Mouse (Mus musculus) embryo, embryonic 10 days (tissue): ENCODE data around the gene Mis18a.
A peak's percentile ranks its signal among the peaks of the same experiment; 100 is the strongest.

ENCODE experiments used
- DNase-seq: peaks from one replicate; pipeline ENCODE4 v3.0.0-alpha.2; 2015; ENCODE audit warnings: low spot score

Gene Mis18a

DNA sequence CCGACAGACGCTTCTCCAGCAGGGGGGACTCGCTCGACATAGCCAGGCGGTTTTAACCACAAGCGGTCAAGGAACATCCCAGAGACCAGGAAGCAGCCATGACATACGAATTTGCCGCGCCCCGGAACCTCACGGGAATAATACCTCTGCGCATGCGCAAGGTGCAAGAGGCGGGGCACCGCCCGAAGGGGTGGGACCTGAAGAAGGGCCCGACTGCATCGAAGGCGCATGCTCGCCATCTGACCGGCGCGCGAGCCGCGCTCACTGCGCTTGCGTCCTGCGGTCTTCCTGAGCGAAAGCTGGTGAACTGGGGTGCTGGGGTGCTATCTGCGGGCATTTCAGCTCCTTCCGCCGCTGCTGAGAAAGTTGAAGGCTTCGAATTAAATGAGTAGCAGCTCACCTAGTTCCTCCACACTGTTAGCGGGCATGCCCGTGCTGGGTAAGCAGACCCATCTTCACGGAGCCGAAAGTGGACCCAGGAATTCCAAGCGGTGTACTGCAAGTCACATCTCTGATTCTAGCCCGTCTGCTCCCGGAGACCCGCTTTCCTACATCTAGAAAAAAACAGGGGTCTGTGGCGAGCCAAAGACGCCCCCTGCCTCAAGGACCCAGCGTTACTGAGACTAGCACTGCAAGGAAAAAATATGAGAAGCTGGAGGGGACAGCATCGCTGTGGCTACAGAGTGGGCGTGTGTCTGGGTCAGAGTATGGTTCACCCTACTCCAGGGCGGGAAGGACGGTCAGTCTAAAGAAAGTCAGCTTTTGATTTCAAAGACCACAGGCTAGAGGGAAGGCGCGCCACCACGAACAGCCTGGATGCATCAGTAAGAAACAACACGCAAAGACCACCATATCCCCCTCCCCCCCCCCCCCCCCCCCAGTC is at the start of gene Mis18a:
Gene Mis18a, minus strand, starts transcription at position 172 of the 883 bp plus-strand sequence.
- DNase-seq, result peak; percentile 98

DNA sequence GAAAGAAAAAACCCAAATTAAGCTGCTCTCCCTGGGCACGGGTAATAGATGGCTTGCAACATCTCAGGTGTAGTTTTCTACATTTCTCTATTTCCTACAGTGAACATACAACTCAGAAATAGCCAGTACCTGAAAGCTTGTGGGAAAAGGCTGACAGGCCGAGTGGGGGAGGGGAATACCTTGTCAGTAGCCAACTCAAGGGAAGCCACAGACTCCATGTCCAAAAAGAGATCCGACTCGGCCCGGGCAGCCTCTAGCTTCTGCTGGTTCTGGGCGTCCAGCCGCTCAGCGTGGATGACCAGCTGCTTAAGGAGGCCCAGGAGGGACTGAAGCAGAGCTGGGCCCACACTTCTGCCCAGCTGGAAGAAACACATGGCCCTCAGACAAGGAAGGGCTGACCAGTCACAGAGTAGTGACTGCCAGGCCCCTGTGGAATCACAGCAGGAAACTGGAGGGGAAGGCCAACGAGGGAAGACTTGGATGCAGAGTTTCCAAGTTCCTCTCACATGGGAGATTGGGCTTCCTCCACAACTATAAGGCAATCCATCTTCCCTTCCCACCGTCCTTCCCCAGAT is 48.8 kb upstream of the Mis18a start:
- no peak for DNase-seq

DNA sequence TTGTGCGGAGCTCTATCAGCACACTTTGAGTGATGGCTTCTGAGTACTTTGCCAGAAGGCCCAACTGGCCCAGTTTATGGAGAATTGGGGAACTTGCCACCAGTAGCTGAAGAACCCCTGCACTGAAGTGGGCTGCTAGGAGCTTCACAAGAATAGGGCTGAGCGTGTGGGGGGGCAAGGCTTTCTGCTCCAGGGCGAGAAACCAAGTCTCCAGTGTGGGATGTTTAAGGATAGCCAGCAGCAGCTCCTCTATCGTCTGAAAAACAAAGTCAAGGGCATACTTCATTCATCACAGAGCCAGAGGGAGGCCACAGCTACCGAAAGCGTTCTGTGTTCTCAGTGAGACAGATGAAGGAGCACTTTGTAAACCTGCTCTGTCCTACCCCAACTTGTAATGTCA is 47.4 kb upstream of the Mis18a start:
- no peak for DNase-seq

DNA sequence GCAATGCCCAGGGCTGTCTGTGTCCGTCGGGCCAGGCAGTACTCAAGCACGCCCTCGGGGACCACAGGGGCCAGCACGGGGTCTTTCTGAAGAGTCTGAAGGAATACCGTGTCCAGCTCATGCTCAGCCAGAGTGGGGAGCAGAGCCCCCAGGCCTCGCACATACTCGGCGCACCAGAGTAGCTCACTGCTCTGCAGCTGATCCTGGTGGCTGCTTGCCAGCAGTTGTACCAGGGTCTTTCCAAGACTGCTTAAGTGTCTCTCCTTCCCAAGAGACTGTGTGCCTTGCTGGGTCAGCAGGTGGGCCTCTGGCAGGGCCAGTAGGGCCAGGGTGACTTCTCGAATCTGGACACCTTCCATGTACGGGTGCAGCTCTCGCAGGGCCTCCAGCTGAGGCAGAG is 47.0 kb upstream of the Mis18a start:
- no peak for DNase-seq

- no peak for DNase-seq
Measured at GRCm38 (mm10) chr16:90766919-90767454, 39.8 kb upstream of the Mis18a start.

- peak; percentile 21 for DNase-seq
Measured at GRCm38 (mm10) chr16:90765195-90765877, 38.1 kb upstream of the Mis18a start.

GRCm38 (mm10) chr16:90760515-90760914 is 33.3 kb upstream of the Mis18a start:
- peak; percentile 19 for DNase-seq

GRCm38 (mm10) chr16:90759335-90759734 is 32.1 kb upstream of the Mis18a start:
- no peak for DNase-seq

- no peak for DNase-seq
Measured at GRCm38 (mm10) chr16:90753386-90753941, 26.3 kb upstream of the Mis18a start.

DNA sequence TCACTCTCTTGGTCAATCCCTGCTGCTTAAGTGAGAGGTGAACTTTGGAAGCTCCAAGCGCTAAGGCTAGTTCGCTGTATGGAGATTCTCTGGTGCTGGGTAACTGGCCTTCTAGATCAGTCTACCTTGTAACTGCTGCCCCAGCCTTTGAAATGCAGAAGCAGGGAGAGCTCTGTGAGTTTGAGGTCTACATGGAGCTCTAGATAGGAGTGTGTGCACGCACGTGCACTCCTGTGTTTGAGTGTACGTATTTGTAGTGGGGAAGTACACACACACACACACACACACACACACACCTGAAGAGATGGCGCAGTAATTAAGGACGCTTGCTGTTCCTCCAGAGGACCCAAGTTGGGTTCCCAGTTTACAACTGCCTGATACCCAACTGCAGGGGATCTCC is 21.0 kb upstream of the Mis18a start:
- no peak for DNase-seq

GRCm38 (mm10) chr16:90747143-90747542 is 19.9 kb upstream of the Mis18a start:
- no peak for DNase-seq

DNA sequence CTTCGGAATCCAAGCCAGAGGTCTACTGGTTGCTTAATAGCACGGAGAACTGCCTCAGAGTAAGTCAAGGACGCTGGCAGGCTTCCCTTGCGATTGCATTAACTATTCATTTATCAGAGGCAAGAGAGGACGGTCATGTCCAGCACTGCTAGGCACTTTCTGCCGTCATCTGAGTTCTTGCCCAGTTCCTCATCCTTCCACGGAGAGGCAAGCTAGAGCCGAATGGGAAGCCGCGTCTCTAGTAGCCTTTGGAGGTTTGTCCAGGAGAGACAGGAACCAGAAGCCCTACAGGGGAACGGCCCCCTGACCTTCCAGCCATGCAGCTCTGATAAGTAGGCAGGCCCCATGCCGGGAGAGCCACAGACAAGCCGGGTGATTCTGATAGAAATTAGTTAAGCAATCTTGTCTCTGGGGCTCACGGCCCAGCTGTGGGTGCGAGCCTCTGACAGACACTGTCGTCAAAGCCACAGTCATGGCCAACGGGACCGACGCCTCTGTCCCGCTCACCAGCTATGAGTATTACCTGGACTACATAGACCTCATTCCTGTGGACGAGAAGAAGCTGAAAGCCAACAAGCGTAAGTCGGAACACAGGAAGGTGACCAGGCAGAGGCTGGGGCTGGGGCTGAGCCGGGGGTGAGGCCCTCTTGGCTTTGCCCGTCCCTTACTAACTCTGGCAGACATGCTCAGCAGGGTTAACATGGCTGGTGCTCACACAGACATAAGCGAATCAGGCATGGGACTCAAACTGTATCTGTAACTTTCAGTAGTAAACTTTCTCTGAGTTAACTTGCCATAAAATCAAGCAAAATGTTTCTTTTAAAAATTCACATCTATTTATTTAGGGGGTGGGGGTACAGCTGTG is 11.1 kb upstream of the Mis18a start, which contains the start of gene Mrap:
Gene Mrap, plus strand, starts transcription at position 116 of the 865 bp plus-strand sequence.
- DNase-seq, result peak; percentile 45

DNA sequence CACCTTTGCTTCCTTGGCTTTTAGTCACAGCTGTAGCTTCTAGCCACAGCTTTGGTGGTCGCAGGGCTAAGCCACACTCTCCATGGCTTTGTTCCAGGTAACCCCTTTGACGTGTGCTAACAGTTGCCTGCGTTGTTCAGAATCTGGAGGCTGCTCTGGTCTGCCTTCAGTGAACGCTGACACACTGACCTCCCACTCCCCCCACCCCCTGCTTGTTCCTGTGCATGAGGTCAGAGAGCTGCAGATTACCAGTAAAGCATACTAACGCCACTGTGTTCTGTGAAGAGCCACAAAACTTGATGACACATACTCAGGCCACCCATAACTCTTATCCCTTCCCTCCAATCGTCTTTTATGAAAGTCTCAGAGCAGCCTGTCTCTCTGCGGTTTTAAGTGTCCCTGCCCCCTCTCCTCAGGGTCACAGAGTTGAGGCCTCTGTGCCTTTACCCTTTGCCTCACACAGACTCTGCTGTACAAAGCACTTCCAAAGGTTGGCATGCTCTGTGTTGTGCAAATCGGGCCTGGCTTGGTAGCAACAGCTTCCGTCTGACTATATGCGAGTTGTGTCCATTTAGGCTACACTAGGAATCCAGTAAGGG is 9.6 kb upstream of the Mis18a start:
- DNase-seq, result no peak

DNA sequence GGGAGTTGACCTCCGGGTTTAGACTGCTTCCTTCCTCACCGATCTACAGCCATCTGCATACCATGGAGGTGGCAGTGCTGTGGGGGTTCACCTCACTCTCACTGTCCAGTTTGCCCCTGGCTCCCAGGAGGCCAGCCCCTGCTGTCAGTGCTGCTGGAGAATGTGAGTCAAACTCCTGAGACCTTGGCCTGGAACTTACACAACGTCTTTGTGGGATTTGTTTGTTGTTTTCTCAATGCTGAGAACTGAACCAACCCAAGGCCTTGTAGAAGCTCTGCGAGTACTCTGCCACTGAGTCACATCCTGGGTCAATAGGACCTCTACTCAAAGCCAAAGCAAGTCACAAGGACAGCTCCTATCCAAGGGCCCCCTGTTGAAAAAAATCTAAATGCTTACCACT is 8.4 kb upstream of the Mis18a start:
- no peak for DNase-seq

- no peak for DNase-seq
Measured at GRCm38 (mm10) chr16:90726600-90727227, 490 bp downstream of the Mis18a start.

DNA sequence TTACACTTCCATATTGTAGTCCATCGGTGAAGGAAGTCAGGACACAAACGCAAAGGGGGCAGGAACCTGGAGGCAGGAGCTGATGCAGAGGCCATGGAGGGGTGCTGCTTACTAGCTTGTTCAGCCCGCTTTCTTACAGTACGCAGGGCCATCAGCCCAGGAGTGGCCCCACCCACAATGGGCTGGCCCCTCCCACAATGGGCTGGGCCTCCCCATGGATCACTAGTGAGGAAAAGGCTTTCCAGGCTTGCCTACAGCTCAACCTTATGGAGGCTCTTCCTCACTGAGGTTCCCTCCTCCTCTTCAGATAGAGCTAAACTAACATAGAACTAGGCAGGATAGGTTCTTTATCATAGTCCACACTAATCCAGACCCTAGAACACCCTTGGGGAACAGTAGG is 3.2 kb downstream of the Mis18a start:
- DNase-seq, result no peak

DNA sequence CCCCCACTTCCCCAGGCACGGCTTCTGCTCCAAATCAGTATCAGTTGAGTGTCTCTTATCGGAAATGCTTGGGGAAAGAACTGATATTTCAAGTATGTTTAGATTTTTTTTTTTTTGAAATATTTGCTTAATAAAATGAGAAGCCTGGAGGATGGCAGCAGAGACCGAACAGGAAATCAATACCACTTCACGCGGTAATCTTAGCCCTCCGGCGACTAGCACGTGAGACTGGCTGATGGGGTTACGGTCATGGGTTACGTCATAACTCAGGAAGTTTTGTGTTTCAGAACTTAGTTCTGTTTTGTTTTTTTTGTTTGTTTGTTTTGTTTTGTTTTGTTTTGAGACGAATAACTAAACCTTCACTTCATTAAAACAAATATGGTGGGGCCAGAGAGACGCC is 16.9 kb downstream of the Mis18a start:
- no peak for DNase-seq

GRCm38 (mm10) chr16:90709711-90710289 is 17.4 kb downstream of the Mis18a start:
- DNase-seq, result peak; percentile 64

DNA sequence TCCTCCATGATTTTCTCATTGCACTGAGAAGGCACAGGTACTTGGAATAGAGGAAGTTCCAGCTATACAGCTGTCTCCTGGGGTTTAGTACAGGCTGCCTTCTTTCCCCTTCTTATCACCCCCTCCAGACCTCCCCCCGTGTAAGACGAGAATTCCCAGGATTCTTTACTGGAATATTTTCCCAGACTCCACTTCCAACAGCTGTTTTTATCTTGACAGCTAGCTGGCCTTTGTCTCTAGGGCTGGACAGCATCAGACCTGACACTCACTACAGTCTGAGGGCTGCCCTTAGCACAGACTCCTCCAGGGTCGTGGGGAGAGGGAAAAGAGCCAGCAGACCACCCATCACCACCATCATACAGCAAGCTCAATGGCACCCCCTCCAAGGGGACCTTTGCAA is 20.9 kb downstream of the Mis18a start:
- DNase-seq, result peak; percentile 51
